Mouse (Mus musculus) kidney, adult 2 months (tissue): ENCODE data around the gene C130074G19Rik.

Experiments
- CTCF ChIP-seq: fragments of 200-500 bp; conservative IDR thresholded peaks from 2 replicates; pipeline ENCODE4 v1.5.1; 2011; ENCODE audit warnings: low read depth, mild to moderate bottlenecking, control low read depth, low read length, moderate library complexity, mixed read lengths; ENCODE audit not compliant: insufficient read depth, insufficient read length
- POLR2A ChIP-seq: fragments of 200-500 bp; IDR thresholded peaks from one replicate; pipeline ENCODE4 v1.6.1; 2011; ENCODE audit warnings: low read depth, low read length, control low read depth

- no peak for TF ChIP-seq POLR2A
- TF ChIP-seq CTCF = no peak
Observed at GRCm38 (mm10) chr1:184881861-184882260, 1.2 kb downstream of the C130074G19Rik start.
